Mouse (Mus musculus) lung, postnatal 0 days (tissue): ENCODE results near the gene Tead1.

Source experiments
- CTCF ChIP-seq: IDR thresholded peaks from 2 replicates; pipeline ENCODE4 v1.5.1; 2016; ENCODE audit warnings: antibody characterized with exemption, mild to moderate bottlenecking
- EP300 ChIP-seq: IDR thresholded peaks from 2 replicates; pipeline ENCODE4 v1.6.1; 2016; ENCODE audit warnings: antibody characterized with exemption, mild to moderate bottlenecking, control low read depth

- TF ChIP-seq EP300 = no peak
- TF ChIP-seq CTCF = no peak
These were observed 101.8 kb downstream of the Tead1 start for GRCm38 (mm10) chr7:112780910-112781309.
